Mouse (Mus musculus): ENCODE results near the gene Tubgcp6. TPM values are rescaled to one million over a fixed set of nuclear protein-coding genes. Genes with fewer than 3 reads are reported as not detected.

Gene Tubgcp6
- polyA plus RNA-seq, 1 experiment from 2014 or later: 17.6 TPM

DNA sequence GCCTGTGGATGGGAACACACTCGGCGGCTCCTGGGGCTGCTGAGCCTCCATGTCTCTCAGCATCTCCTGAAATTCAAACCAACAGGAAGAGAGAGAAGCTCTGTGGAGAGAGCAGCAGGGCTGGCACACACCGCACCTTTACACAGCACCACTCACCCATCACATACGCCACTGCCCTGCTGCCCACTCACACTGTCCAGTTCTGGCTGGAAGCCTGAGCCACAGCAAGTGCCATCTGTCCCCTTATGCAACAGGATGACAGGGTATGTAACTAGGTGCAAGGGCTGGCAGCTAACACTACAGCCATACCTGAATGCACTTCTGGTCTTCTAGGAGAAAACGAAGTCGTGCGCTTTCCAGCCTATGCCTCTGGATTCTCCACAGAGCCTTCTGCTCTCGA, 18.5 kb downstream of the Tubgcp6 start:
- ATAC-seq: no peak
- no peak for DNase-seq (ENCODE audit: low read depth, low spot score)
- in situ Hi-C loops (cut with MboI; ENCODE audit: low pct_unique_long_range_greater_than_20kb): no loop called here
- CTCF ChIA-PET: no interaction called here
- no peak for TF ChIP-seq CTCF (IDR thresholded peaks at IDR 0.05)
- no peaks in the 10 kb centered on the region for H3K27me3 ChIP-seq
- POLR2A ChIA-PET: no interaction called here

- POLR2A ChIA-PET: no interaction called here
- no peak for ATAC-seq
- DNase-seq (ENCODE audit: low read depth, low spot score): no peak
- TF ChIP-seq CTCF (IDR thresholded peaks at IDR 0.05): no peak
- in situ Hi-C loops (cut with MboI; ENCODE audit: low pct_unique_long_range_greater_than_20kb): no loop called here
- no peaks in the 10 kb centered on the region for H3K27me3 ChIP-seq
- CTCF ChIA-PET: no interaction called here
These were observed 19.0 kb downstream of the Tubgcp6 start for GRCm38 (mm10) chr15:89103921-89104320.

- no peaks in the 10 kb centered on the region for H3K27me3 ChIP-seq
- in situ Hi-C loops (cut with MboI; ENCODE audit: low pct_unique_long_range_greater_than_20kb): no loop called here
- DNase-seq (ENCODE audit: low read depth, low spot score) (no peak), ATAC-seq (no peak)
- POLR2A ChIA-PET: interaction anchor here (1.2 kb wide), 1 partner anchor 12 kb away, joined by 5 read pairs; no protein-coding TSS in a partner anchor
- CTCF ChIA-PET: no interaction called here
- TF ChIP-seq CTCF (IDR thresholded peaks at IDR 0.05): no peak
These were observed 20.3 kb downstream of the Tubgcp6 start for GRCm38 (mm10) chr15:89102646-89103045.

DNA sequence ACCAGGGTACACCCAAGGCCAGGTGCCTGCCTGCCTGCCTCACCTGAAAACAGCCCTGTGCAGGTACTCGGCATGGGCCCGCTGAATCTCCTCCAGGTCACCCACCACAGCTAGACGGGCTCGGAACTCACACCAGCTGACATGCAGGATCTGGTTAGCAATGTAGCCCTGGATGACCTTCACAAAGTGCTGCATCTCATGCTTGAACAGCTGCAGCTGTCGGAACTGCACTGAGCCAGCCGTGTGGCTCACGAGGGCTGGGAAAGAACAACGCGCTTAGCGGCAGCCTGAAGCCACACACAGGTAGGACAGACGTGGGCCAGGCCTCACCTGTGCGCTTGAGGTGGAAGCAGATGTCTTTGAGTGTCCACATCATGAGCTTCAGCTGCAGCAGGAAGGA, 22.1 kb downstream of the Tubgcp6 start:
- no peak for TF ChIP-seq CTCF (IDR thresholded peaks at IDR 0.05)
- CTCF ChIA-PET: interaction anchor here (1.5 kb wide), 1 partner anchor 27 kb away, joined by 7 read pairs; the partner anchor contains the start of gene Hdac10
- in situ Hi-C loops (cut with MboI; ENCODE audit: low pct_unique_long_range_greater_than_20kb): no loop called here
- POLR2A ChIA-PET: interaction anchor here (0.6 to 1.0 kb wide), 4 partner anchors 21 to 389 kb away, joined by 3 to 8 read pairs (median 4); no protein-coding TSS in a partner anchor
- DNase-seq (ENCODE audit: low read depth, low spot score) (no peak), ATAC-seq (no peak)
- no peaks in the 10 kb centered on the region for H3K27me3 ChIP-seq

- DNase-seq (ENCODE audit: low read depth, low spot score) (no peak), ATAC-seq (no peak)
- no peaks in the 10 kb centered on the region for H3K27me3 ChIP-seq
- CTCF ChIA-PET: interaction anchor here (0.8 to 1.0 kb wide), 2 partner anchors 9 to 25 kb away, joined by 3 read pairs; partner anchors contain the start of gene Tubgcp6
- in situ Hi-C loops (cut with MboI; ENCODE audit: low pct_unique_long_range_greater_than_20kb): loop anchor here (10.0 kb wide), 1 partner anchor 274 kb away; no protein-coding TSS in a partner anchor
- POLR2A ChIA-PET: interaction anchor here (1.0 kb wide), 1 partner anchor 8 kb away, joined by 3 read pairs; no protein-coding TSS in a partner anchor
- TF ChIP-seq CTCF (IDR thresholded peaks at IDR 0.05): no peak
These were observed 24.3 kb downstream of the Tubgcp6 start for GRCm38 (mm10) chr15:89098616-89099015.

GRCm38 (mm10) chr15:89097450-89097849, 25.5 kb downstream of the Tubgcp6 start:
- in situ Hi-C loops (cut with MboI; ENCODE audit: low pct_unique_long_range_greater_than_20kb): loop anchor here (10.0 kb wide), 1 partner anchor 273 kb away; no protein-coding TSS in a partner anchor
- CTCF ChIA-PET: interaction anchor here (1.2 kb wide), 1 partner anchor 31 kb away, joined by 4 read pairs; the partner anchor contains the start of gene Hdac10
- ATAC-seq (no peak), DNase-seq (ENCODE audit: low read depth, low spot score) (no peak)
- no peaks in the 10 kb centered on the region for H3K27me3 ChIP-seq
- POLR2A ChIA-PET: no interaction called here
- no peak for TF ChIP-seq CTCF (IDR thresholded peaks at IDR 0.05)

DNA sequence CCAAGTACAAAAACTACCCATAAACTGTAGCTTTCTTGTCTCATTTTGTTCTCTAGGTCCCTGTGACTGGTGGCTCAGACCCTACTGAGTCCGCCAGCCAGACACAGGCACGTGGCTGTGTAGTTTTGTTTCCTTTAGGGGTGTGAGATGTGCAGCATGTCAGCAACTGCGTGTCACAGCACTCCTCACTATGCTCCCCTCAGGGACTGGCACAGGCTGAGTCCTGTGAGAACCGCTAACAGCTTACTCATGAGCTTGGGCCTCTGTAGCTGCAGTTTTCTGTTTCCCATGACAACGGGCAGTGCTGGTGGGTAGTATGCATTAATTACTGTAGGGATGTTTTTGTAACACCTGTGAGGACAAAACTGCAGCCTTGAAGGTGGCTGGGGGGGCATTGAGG, 30.7 kb downstream of the Tubgcp6 start:
- no peak for TF ChIP-seq CTCF (IDR thresholded peaks at IDR 0.05)
- ATAC-seq (no peak), DNase-seq (ENCODE audit: low read depth, low spot score) (no peak)
- no peaks in the 10 kb centered on the region for H3K27me3 ChIP-seq
- ChIA-PET CTCF (interaction anchor here (1.2 kb wide), 1 partner anchor 36 kb away, joined by 5 read pairs; the partner anchor contains the start of gene Hdac10), POLR2A (interaction anchor here (1.0 to 1.2 kb wide), 2 partner anchors 17 to 171 kb away, joined by 3 to 5 read pairs; partner anchors contain the start of gene Trabd)
- in situ Hi-C loops (cut with MboI; ENCODE audit: low pct_unique_long_range_greater_than_20kb): loop anchor here (10.0 kb wide), 1 partner anchor 267 kb away; no protein-coding TSS in a partner anchor

DNA sequence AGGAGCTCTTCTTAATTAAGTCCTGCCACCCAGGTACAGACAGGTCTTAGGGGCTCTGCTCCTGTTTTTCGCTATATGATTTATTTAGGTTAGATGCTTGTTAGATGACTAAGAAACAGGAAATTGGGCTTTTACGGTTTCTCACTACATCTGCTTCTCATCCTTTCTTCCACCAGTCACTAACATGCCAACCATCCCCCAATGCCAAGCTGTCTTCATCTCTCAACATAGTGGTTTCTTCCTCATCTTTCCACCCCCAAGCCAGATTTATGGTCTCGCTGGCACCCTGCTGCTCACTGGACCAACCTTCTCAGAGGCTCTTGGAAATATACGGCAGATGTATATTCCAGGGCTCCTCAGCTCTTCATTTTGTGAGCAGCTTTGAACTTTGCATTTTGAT, 32.2 kb downstream of the Tubgcp6 start:
- TF ChIP-seq CTCF (IDR thresholded peaks at IDR 0.05): no peak
- ChIA-PET CTCF (no interaction called here), POLR2A (interaction anchor here (1.0 to 1.1 kb wide), 2 partner anchors 10 to 12 kb away, joined by 3 to 5 read pairs; no protein-coding TSS in a partner anchor)
- no peak for ATAC-seq
- no peaks in the 10 kb centered on the region for H3K27me3 ChIP-seq
- in situ Hi-C loops (cut with MboI; ENCODE audit: low pct_unique_long_range_greater_than_20kb): loop anchor here (10.0 kb wide), 1 partner anchor 266 kb away; no protein-coding TSS in a partner anchor
- DNase-seq (ENCODE audit: low read depth, low spot score): no peak

DNA sequence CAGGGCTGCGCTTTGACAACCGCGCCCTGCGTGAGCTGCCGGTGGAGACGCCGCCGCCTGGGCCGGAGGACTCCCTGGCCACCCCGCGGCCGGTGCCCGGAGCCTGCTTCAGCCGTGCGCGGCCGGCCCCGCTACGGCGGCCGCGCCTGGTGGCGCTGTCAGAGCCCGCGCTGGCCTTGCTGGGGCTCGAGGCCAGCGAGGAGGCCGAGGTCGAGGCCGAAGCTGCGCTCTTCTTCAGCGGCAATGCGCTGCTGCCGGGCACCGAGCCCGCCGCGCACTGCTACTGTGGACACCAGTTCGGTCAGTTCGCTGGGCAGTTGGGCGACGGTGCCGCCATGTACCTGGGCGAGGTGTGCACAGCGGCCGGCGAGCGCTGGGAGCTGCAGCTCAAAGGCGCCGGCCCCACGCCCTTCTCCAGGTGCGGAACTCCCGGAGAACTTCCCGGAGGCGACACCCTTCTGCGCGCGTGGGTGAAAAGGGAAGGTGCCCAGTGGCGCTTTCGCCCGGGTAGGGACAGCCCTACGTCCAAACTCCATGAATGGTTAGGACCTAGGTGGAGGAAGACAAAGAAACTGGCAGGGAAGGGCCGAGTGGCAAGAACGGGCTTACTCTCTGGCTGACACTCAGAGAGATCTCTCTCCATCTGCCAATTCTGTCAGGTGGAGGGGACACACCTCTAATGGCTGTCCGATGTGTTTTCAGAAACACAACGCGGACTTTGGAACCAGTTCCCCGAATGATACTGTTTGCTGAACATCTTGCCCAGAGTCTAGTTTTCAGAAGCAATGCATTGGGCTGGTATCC, 33.5 kb downstream of the Tubgcp6 start:
- in situ Hi-C loops (cut with MboI; ENCODE audit: low pct_unique_long_range_greater_than_20kb): loop anchor here (10.0 kb wide), 1 partner anchor 265 kb away; no protein-coding TSS in a partner anchor
- DNase-seq (ENCODE audit: low read depth, low spot score): no peak
- ATAC-seq: peak; percentile 58
- H3K27me3 ChIP-seq: no peaks in the 10 kb centered on the region
- POLR2A ChIA-PET: interaction anchor here (1.3 to 2.4 kb wide), 2 partner anchors 10 to 13 kb away, joined by 4 to 13 read pairs; no protein-coding TSS in a partner anchor
- no peak for TF ChIP-seq CTCF (IDR thresholded peaks at IDR 0.05)
- CTCF ChIA-PET: no interaction called here

DNA sequence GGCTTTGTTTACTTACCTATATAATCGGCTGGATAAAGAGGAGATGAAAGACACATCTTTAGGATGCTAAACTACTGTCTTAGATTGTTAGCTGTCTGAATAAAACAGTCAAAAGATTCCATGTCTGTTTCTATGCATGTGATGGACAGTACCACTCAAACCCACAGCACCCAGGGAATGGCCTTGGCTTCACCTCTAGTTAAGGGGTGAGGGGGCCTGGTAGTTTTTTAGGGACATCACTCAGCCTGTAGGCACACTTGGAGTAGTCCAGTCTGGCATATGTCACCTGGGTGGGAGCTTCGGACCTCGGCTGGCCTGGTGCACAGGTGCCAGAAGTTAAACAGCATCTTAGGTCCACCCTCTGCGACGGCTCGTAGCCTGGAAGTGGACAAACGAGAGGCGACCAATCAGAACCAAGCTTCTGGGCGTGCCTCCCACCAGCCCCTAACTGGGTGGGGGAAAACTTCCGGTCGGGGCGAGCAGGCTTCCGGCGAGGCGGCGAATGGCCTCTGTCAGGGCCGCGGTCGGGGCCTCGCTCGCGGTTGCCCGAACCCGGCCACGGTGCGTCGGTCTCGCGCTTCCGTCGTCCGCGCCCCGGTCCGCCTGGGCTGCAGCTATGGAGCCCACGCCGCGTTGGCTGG, 34.2 kb downstream of the Tubgcp6 start, which contains the start of gene Selenoo:
Gene Selenoo (plus strand): TSS at position 478 of the 641 bp plus-strand sequence.
- TF ChIP-seq CTCF (IDR thresholded peaks at IDR 0.05): no peak
- CTCF ChIA-PET: interaction anchor here (1.0 kb wide), 1 partner anchor 15 kb away, joined by 3 read pairs; no protein-coding TSS in a partner anchor

More for the DNA sequence above, 34.2 kb downstream of the Tubgcp6 start, which contains the start of gene Selenoo:
- peak; percentile 57 for DNase-seq (ENCODE audit: low read depth, low spot score)
- POLR2A ChIA-PET: interaction anchor here (1.3 to 2.4 kb wide), 2 partner anchors 9 to 13 kb away, joined by 4 to 13 read pairs; no protein-coding TSS in a partner anchor
- H3K27me3 ChIP-seq: no peaks in the 10 kb centered on the region
- in situ Hi-C loops (cut with MboI; ENCODE audit: low pct_unique_long_range_greater_than_20kb): no loop called here
- ATAC-seq: peak; percentile 90
